Mouse (Mus musculus) midbrain, embryonic 15.5 days (tissue): ENCODE measurements around the gene Esrra. TPM values are rescaled to one million over a fixed set of nuclear protein-coding genes. Genes with fewer than 3 reads are reported as not detected.

Source experiments
- ATAC-seq: fragments of 200-750 bp; cut with Nextera tagmentation; replicated peaks from 2 replicates; pipeline ENCODE4 v1.8.0; 2017; ENCODE audit warnings: moderate TSS enrichment
- H3K27ac ChIP-seq: fragments of 300-500 bp; sonication (generic); 2 replicates; pipeline ENCODE4 v1.5.1; 2015; ENCODE audit warnings: mild to moderate bottlenecking, inconsistent platforms
- H3K27me3 ChIP-seq: fragments of 300-500 bp; sonication (generic); replicated peaks from 2 replicates; pipeline ENCODE4 v1.6.1; 2015; ENCODE audit warnings: inconsistent platforms
- H3K36me3 ChIP-seq: fragments of 300-500 bp; sonication (generic); replicated peaks from 2 replicates; pipeline ENCODE4 v1.6.1; 2015; ENCODE audit warnings: inconsistent platforms
- H3K4me1 ChIP-seq: fragments of 300-500 bp; sonication (generic); 2 replicates; pipeline ENCODE4 v1.6.1; 2015; ENCODE audit warnings: inconsistent platforms
- H3K4me2 ChIP-seq: fragments of 300-500 bp; sonication (generic); 2 replicates; pipeline ENCODE4 v1.6.1; 2015; ENCODE audit warnings: inconsistent platforms, mild to moderate bottlenecking, moderate library complexity
- H3K4me3 ChIP-seq: fragments of 300-500 bp; sonication (generic); 2 replicates; pipeline ENCODE4 v1.5.1; 2015; ENCODE audit warnings: mild to moderate bottlenecking, inconsistent platforms
- H3K9ac ChIP-seq: fragments of 300-500 bp; sonication (generic); 2 replicates; pipeline ENCODE4 v1.6.1; 2015; ENCODE audit warnings: mild to moderate bottlenecking, inconsistent platforms
- H3K9me3 ChIP-seq: fragments of 300-500 bp; sonication (generic); 2 replicates; pipeline ENCODE4 v1.6.1; 2016; ENCODE audit warnings: inconsistent platforms
- WGBS: fragments of 180-500 bp; shearing (Covaris S2); methylation state at CpG from one replicate; pipeline ENCODE4 v1.1.7; 2015; ENCODE audit warnings: mixed read lengths; 5-methylcytosine and 5-hydroxymethylcytosine counted together
- microRNA-seq: library from miRNA; unstranded; fragments of <30 nt; microRNA quantifications from one replicate; pipeline ENCODE4, GENCODE M21; 2016
- polyA plus RNA-seq: library from polyadenylated mRNA; unstranded; fragments of >200 nt; fragmentation: Nextera tagmentation; extraction: Ambion mirVana; gene quantifications from 2 replicates; pipeline ENCODE4 v1.2.1, GENCODE M21; 2015

Esrra gene
- polyA plus RNA-seq, 1 experiment from 2014 or later, result 16.2 TPM

DNA sequence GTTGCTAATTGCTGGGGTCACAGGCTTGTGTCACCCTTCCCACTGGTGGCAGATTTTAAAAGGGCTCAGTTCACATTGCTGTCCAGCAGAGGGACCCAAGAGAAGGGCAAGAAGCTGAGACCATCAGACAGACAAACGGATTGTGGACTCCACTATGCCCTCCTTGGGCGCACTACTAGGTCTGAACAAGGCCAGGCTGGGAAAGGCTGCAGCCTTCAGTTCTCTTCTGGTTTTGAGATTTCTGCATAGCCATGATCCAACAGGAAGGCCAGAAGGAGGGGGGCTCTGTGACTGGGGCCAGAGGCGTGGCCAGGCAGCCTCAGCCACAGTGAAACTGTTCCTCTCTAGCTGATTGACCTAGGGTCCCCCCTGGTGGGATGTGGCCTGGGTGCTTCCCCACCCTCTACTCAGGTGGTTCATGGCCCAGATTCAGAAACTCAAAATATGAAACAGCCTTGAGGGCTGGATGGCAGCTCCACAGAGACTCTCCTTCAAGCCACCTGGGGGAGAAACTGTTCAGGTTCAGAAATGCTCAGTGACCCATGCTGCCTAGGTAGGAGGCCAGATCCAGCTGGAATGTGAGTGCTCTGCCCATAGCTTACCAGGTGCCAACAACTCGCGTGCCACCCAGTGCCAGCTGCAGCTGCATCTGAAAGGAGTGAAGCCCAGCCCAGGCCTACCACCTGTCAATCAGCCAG lies 49.9 kb downstream of the Esrra start:
- H3K9ac ChIP-seq, result no peak overlapping the region
- H3K27ac ChIP-seq, result no peak overlapping the region
- WGBS, result 59% methylated on average over 5 of the region's 5 CpGs
- no peaks in the 10 kb centered on the region for H3K4me1 ChIP-seq
- ATAC-seq, result no peak
- H3K36me3 ChIP-seq, result no peaks in the 10 kb centered on the region
- no peak overlapping the region for H3K4me2 ChIP-seq
- no peak overlapping the region for H3K4me3 ChIP-seq
- H3K9me3 ChIP-seq, result no peaks in the 10 kb centered on the region
- no peaks in the 10 kb centered on the region for H3K27me3 ChIP-seq

DNA sequence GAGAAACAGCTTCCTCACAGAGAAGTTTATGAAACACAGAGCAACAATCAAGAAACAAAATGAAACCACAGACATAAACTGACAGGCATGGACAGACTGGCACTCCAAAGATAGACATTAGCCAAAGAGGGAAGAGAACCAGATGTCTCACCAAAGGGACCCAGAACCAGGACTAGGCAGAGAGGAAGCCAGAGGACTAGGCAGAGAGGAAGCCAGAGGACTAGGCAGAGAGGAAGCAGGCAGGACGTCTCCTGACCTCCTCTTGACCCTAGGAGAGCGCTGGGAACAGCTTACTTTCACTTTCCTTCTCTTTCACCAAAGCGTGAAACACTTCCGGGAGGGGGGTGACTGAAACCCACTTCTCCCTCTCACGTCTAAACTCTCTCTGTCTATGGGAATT lies 52.3 kb downstream of the Esrra start:
- H3K4me1 ChIP-seq, result no peaks in the 10 kb centered on the region
- no peaks in the 10 kb centered on the region for H3K36me3 ChIP-seq
- no peaks in the 10 kb centered on the region for H3K9me3 ChIP-seq
- no peak overlapping the region for H3K4me2 ChIP-seq
- 13% methylated on average over 5 of the region's 5 CpGs for WGBS
- H3K27ac ChIP-seq, result no peak overlapping the region
- no peak for ATAC-seq
- H3K4me3 ChIP-seq, result no peak overlapping the region
- H3K9ac ChIP-seq, result no peak overlapping the region
- no peaks in the 10 kb centered on the region for H3K27me3 ChIP-seq

DNA sequence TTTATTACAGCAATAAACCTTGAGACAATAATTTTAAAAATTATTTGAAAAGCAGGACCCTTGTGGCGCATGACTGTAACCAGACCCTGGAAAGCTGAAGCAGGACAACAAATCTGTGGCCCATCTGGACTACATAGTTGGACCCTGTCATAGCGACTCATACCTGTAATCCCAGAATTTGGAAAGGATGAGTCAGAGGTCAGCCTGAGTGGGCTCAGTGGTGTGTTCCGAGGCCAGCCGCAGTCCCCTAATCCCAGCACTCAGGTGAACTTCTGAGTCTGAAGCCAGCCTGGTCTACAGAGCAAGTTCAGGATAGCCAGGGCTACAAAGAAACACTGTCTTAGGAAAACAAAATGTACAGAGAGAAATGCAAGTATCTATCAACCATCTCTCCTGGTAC lies 60.2 kb downstream of the Esrra start:
- H3K4me3 ChIP-seq, result no peak overlapping the region
- WGBS, result 96% methylated on average over 4 of the region's 4 CpGs
- H3K9ac ChIP-seq, result no peak overlapping the region
- no peak overlapping the region for H3K4me2 ChIP-seq
- no peaks in the 10 kb centered on the region for H3K27me3 ChIP-seq
- no peaks in the 10 kb centered on the region for H3K4me1 ChIP-seq
- no peaks in the 10 kb centered on the region for H3K9me3 ChIP-seq
- H3K27ac ChIP-seq, result no peak overlapping the region
- no peak for ATAC-seq
- no peaks in the 10 kb centered on the region for H3K36me3 ChIP-seq

Small RNA genes within 50 kb of the gene (microRNA-seq; reads per million reads assigned to microRNA genes)
- gene Mir6990, result 1.1 reads per million

Other genes with a start within 250 kb of the Esrra start
- gene Rps6ka4, start 81.2 kb downstream of the Esrra start, polyA plus RNA-seq, result 10.5 and 11.9 TPM in 2 replicates
- 0.54 and 0.56 TPM in 2 replicates for gene Ccdc88b, start 63.6 kb downstream of the Esrra start, polyA plus RNA-seq
- 101 and 105 TPM in 2 replicates for gene Trmt112, start 12.1 kb downstream of the Esrra start, polyA plus RNA-seq
- 325 and 351 TPM in 2 replicates for gene Prdx5, start 11.7 kb downstream of the Esrra start, polyA plus RNA-seq
- gene Catsperz, start 3.6 kb upstream of the Esrra start, polyA plus RNA-seq, result 1.1 and 1.3 TPM in 2 replicates
- gene Kcnk4, start 12.7 kb upstream of the Esrra start, polyA plus RNA-seq, result 4.7 and 5.0 TPM in 2 replicates
- 93.9 and 96.1 TPM in 2 replicates for gene Bad, start 20.0 kb upstream of the Esrra start, polyA plus RNA-seq
- gene Gpr137, start 20.7 kb upstream of the Esrra start, polyA plus RNA-seq, result 70.2 and 70.5 TPM in 2 replicates
- gene Ppp1r14b, start 53.2 kb upstream of the Esrra start, polyA plus RNA-seq, result 188 and 196 TPM in 2 replicates
- gene Plcb3, start 54.7 kb upstream of the Esrra start, polyA plus RNA-seq, result 11.3 TPM in 2 replicates
- gene Fkbp2, start 58.7 kb upstream of the Esrra start, polyA plus RNA-seq, result 120 and 126 TPM in 2 replicates
- 46.7 and 47.9 TPM in 2 replicates for gene Vegfb, start 65.8 kb upstream of the Esrra start, polyA plus RNA-seq
- gene Dnajc4, start 70.8 kb upstream of the Esrra start, polyA plus RNA-seq, result 24.1 and 25.6 TPM in 2 replicates
- gene Nudt22, start 74.3 kb upstream of the Esrra start, polyA plus RNA-seq, result 21.0 and 22.5 TPM in 2 replicates
- gene Trpt1, start 74.3 kb upstream of the Esrra start, polyA plus RNA-seq, result 18.5 and 19.8 TPM in 2 replicates
- gene Fermt3, start 97.7 kb upstream of the Esrra start, polyA plus RNA-seq, result 4.8 and 5.2 TPM in 2 replicates
- gene Stip1, start 118.2 kb upstream of the Esrra start, polyA plus RNA-seq, result 214 and 230 TPM in 2 replicates
- gene Macrod1, start 135.0 kb upstream of the Esrra start, polyA plus RNA-seq, result 5.6 and 6.0 TPM in 2 replicates
- 12.2 and 12.5 TPM in 2 replicates for gene Flrt1, start 183.9 kb upstream of the Esrra start, polyA plus RNA-seq